In the genomic region with DNA sequence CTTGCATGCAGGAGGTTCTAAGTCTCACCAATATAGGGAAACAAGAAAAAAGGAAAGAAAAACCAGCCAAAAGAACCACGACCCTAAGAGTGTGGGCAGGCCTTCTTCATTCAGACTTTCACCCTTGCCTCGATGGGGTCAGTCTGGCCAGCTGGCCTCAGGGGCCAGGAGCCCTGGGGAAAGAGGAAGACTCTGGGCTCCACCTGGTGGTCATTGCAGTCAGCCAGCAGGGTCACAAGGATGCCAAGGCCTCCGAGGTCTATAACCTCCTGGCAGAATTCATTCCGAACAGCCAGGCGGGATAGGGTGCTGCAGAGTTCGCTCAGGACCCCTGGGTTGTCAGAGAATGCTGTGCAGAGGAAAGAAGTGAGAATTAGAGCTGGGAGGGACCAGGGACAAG, we compare ENCODE assay signal across 9 mouse cellular contexts. TPM values are rescaled to one million over a fixed set of nuclear protein-coding genes. Genes with fewer than 3 reads are reported as not detected.
A peak's percentile ranks its signal among the peaks of the same experiment; 100 is the strongest.
DNase-seq lines count a peak whose midpoint lies in the region; ATAC-seq and TF ChIP-seq lines count a peak whose summit lies in the region.
"Had no signal": no experiment of that assay in that cellular context is flagged by ENCODE, and none has a peak within 500 bp of the region (broad histone marks: within the 10 kb centered on the region; RNA-seq: fewer than 3 reads in every experiment).

No protein-coding gene starts in this region.

- TF ChIP-seq CTCF in forebrain, postnatal 0 days (IDR thresholded peaks at IDR 0.05; ENCODE audit: low read depth) = peak; percentile 58
- TF ChIP-seq CTCF in olfactory bulb, adult 2 months (IDR thresholded peaks at IDR 0.05; ENCODE audit: insufficient read depth, low read depth, low read length) = peak; percentile 40; the same call in 1 of the 2 replicates

- H3K36me3 ChIP-seq in forebrain, postnatal 0 days (ENCODE audit: insufficient read depth) = peaks cover 49% of the 10 kb centered on the region
- H3K36me3 ChIP-seq in forebrain, embryonic 15.5 days = peaks cover 62% of the 10 kb centered on the region

- H3K27ac ChIP-seq in forebrain, postnatal 0 days (ENCODE audit: low read depth, low read length) = no peak overlapping the region
- H3K27ac ChIP-seq in forebrain, embryonic 15.5 days (replicated peaks) = no peak overlapping the region
- H3K27ac ChIP-seq in olfactory bulb, adult 2 months (ENCODE audit: insufficient read depth, low read depth, low read length) = no peak overlapping the region
- H3K27ac ChIP-seq: stomach, embryonic 15.5 days had no signal

- no peaks in the 10 kb centered on the region for H3K27me3 ChIP-seq in forebrain, postnatal 0 days (ENCODE audit: insufficient read depth, low read length)
- no peaks in the 10 kb centered on the region for H3K27me3 ChIP-seq in forebrain, embryonic 15.5 days
- H3K27me3 ChIP-seq: stomach, embryonic 15.5 days had no signal

- ATAC-seq in forebrain, postnatal 0 days = no peak
- no peak for ATAC-seq in forebrain, embryonic 15.5 days (replicated peaks)

- H3K4me2 ChIP-seq in forebrain, postnatal 0 days (ENCODE audit: low read depth) = no peak overlapping the region
- H3K4me2 ChIP-seq in forebrain, embryonic 15.5 days (replicated peaks) = no peak overlapping the region
- H3K4me2 ChIP-seq: stomach, embryonic 15.5 days had no signal

- no peak for TF ChIP-seq POLR2A in olfactory bulb, adult 2 months (IDR thresholded peaks at IDR 0.05; ENCODE audit: insufficient read depth, low read depth, low read length)

- H3K9me3 ChIP-seq in forebrain, postnatal 0 days (ENCODE audit: low read length) = no peaks in the 10 kb centered on the region
- no peaks in the 10 kb centered on the region for H3K9me3 ChIP-seq in forebrain, embryonic 15.5 days
- H3K9me3 ChIP-seq: stomach, embryonic 15.5 days had no signal

- no peak for DNase-seq in forebrain, postnatal 0 days
- DNase-seq in ovary, postnatal 10 days (ENCODE audit: low spot score) = peak; percentile 36
- DNase-seq in ovary, adult 18-20 months (ENCODE audit: low spot score) = no peak
- peak; percentile 46 for DNase-seq in cerebellum, postnatal 36 days
- DNase-seq in induced T-regulatory cell, adult 2 months (ENCODE audit: low read depth) = peak; percentile 25
- no peak for DNase-seq in left cerebral cortex, postnatal 36 days (ENCODE audit: low spot score in 2 of 2)

- no peak overlapping the region for H3K4me3 ChIP-seq in forebrain, postnatal 0 days (ENCODE audit: low read depth, low read length)
- no peak overlapping the region for H3K4me3 ChIP-seq in forebrain, embryonic 15.5 days
- H3K4me3 ChIP-seq in olfactory bulb, adult 2 months (ENCODE audit: insufficient read depth, low read depth, low read length) = no peak overlapping the region
- H3K4me3 ChIP-seq: stomach, embryonic 15.5 days had no signal

- WGBS in forebrain, postnatal 0 days = 50% methylated on average over 6 of the region's 6 CpGs
- 51% methylated on average over 6 of the region's 6 CpGs for WGBS in forebrain, embryonic 15.5 days
- 40% methylated on average over 6 of the region's 6 CpGs for WGBS in olfactory bulb, adult 2 months

- no peak overlapping the region for H3K9ac ChIP-seq in forebrain, postnatal 0 days
- H3K9ac ChIP-seq in forebrain, embryonic 15.5 days (replicated peaks) = no peak overlapping the region
- H3K9ac ChIP-seq: stomach, embryonic 15.5 days had no signal

- no peaks in the 10 kb centered on the region for H3K4me1 ChIP-seq in forebrain, postnatal 0 days (ENCODE audit: insufficient read depth)
- H3K4me1 ChIP-seq in forebrain, embryonic 15.5 days = peaks cover 8% of the 10 kb centered on the region; the same call in 1 of the 2 replicates
- H3K4me1 ChIP-seq in olfactory bulb, adult 2 months (ENCODE audit: control insufficient read depth, insufficient read depth, low read length) = peaks cover 12% of the 10 kb centered on the region; the same call in 1 of the 2 replicates
- H3K4me1 ChIP-seq: stomach, embryonic 15.5 days had no signal

- intact Hi-C loops in left cerebral cortex, postnatal 36 days (cut with DNase I) = no loop called here

RNA-seq across cellular contexts. Expression of gene Sugp2, which starts 10.7 kb away (rescaled TPM):
- 119 and 129 TPM in 2 replicates for total RNA-seq in forebrain, postnatal 0 days (2014; rRNA removed)
- polyA plus RNA-seq in forebrain, postnatal 0 days (2015; fragmentation: Nextera tagmentation; extraction: Ambion mirVana) = 50.9 and 65.0 TPM in 2 replicates
- polyA plus RNA-seq in forebrain, embryonic 15.5 days (2015; fragmentation: Nextera tagmentation; extraction: Ambion mirVana) = 83.3 and 85.6 TPM in 2 replicates
- not detected in 2 replicates for polyA plus RNA-seq in olfactory bulb, adult 2 months (2012; ENCODE audit: insufficient read depth, insufficient read length, low replicate concordance, missing spikeins)
- 100 to 1,000 TPM; 105 to 126 TPM for total RNA-seq in left cerebral cortex, postnatal 36 days (2021)

RNA-seq across cellular contexts. Expression of gene Armc6, which starts 10.9 kb away (rescaled TPM):
- total RNA-seq in forebrain, postnatal 0 days (2014; rRNA removed) = 108 and 136 TPM in 2 replicates
- polyA plus RNA-seq in forebrain, postnatal 0 days (2015; fragmentation: Nextera tagmentation; extraction: Ambion mirVana) = 119 and 122 TPM in 2 replicates
- polyA plus RNA-seq in forebrain, embryonic 15.5 days (2015; fragmentation: Nextera tagmentation; extraction: Ambion mirVana) = 90.3 and 94.5 TPM in 2 replicates
- not detected in 2 replicates for polyA plus RNA-seq in olfactory bulb, adult 2 months (2012; ENCODE audit: insufficient read depth, insufficient read length, low replicate concordance, missing spikeins)
- total RNA-seq in left cerebral cortex, postnatal 36 days (2021) = 10 to 100 TPM; 37.4 to 42.2 TPM

RNA-seq across cellular contexts. Expression of gene Slc25a42, which starts 11.2 kb away (rescaled TPM):
- total RNA-seq in forebrain, postnatal 0 days (2014; rRNA removed) = 11.7 and 12.0 TPM in 2 replicates
- polyA plus RNA-seq in forebrain, postnatal 0 days (2015; fragmentation: Nextera tagmentation; extraction: Ambion mirVana) = 4.6 and 6.2 TPM in 2 replicates
- 3.8 and 4.4 TPM in 2 replicates for polyA plus RNA-seq in forebrain, embryonic 15.5 days (2015; fragmentation: Nextera tagmentation; extraction: Ambion mirVana)
- polyA plus RNA-seq in olfactory bulb, adult 2 months (2012; ENCODE audit: insufficient read depth, insufficient read length, low replicate concordance, missing spikeins) = not detected in 2 replicates
- 10 to 100 TPM; 29.7 to 45.9 TPM for total RNA-seq in left cerebral cortex, postnatal 36 days (2021)

RNA-seq across cellular contexts. Expression of gene Tmem161a, which starts 51.2 kb away (rescaled TPM):
- 60.7 and 74.9 TPM in 2 replicates for total RNA-seq in forebrain, postnatal 0 days (2014; rRNA removed)
- polyA plus RNA-seq in forebrain, postnatal 0 days (2015; fragmentation: Nextera tagmentation; extraction: Ambion mirVana) = 43.3 and 52.7 TPM in 2 replicates
- 54.2 and 58.1 TPM in 2 replicates for polyA plus RNA-seq in forebrain, embryonic 15.5 days (2015; fragmentation: Nextera tagmentation; extraction: Ambion mirVana)
- polyA plus RNA-seq in olfactory bulb, adult 2 months (2012; ENCODE audit: insufficient read depth, insufficient read length, low replicate concordance, missing spikeins) = not detected in 2 replicates
- 10 to 100 TPM; 42.9 to 60.1 TPM for total RNA-seq in left cerebral cortex, postnatal 36 days (2021)

RNA-seq across cellular contexts. Expression of gene Homer3, which starts 59.3 kb away (rescaled TPM):
- 27.2 and 34.7 TPM in 2 replicates for total RNA-seq in forebrain, postnatal 0 days (2014; rRNA removed)
- 20.2 and 23.9 TPM in 2 replicates for polyA plus RNA-seq in forebrain, postnatal 0 days (2015; fragmentation: Nextera tagmentation; extraction: Ambion mirVana)
- polyA plus RNA-seq in forebrain, embryonic 15.5 days (2015; fragmentation: Nextera tagmentation; extraction: Ambion mirVana) = 52.5 and 55.7 TPM in 2 replicates
- polyA plus RNA-seq in olfactory bulb, adult 2 months (2012; ENCODE audit: insufficient read depth, insufficient read length, low replicate concordance, missing spikeins) = not detected in 2 replicates
- 1 to 10 TPM; 9.1 to 9.6 TPM for total RNA-seq in left cerebral cortex, postnatal 36 days (2021)

Comparison
In these comparisons a context has a peak if more than half of its experiments do, and no peak if none do; other contexts are left out.
1. DNase-seq: peak in ovary, postnatal 10 days (single experiment), cerebellum, postnatal 36 days (2 of 2) and induced T-regulatory cell, adult 2 months (single experiment); none in forebrain, postnatal 0 days (single experiment), ovary, adult 18-20 months (single experiment) and left cerebral cortex, postnatal 36 days (0 of 2).
2. RNA of gene Armc6, which starts 10.9 kb away (polyA plus RNA-seq): 119 to 122 TPM in forebrain, postnatal 0 days and 90.3 to 94.5 TPM in forebrain, embryonic 15.5 days; not detected in olfactory bulb, adult 2 months; every median in the first group is over 10 times any median in the second.